Mouse (Mus musculus) CD4-positive naive resting alpha-beta T cell, adult 76 days (primary cell): ENCODE results near the gene Banf1. TPM values are rescaled to one million over a fixed set of nuclear protein-coding genes. Genes with fewer than 3 reads are reported as not detected.

Experiments
- total RNA-seq: library from RNA; stranded (reverse); gene quantifications from one replicate; pipeline ENCODE4 v1.2.4, GENCODE M21; 2023

Gene Banf1
- 87.0 TPM for total RNA-seq

GRCm38 (mm10) chr19:5367053-5367359 lies at the start of gene Banf1:
TSS of gene Banf1 (minus strand) at chr19:5367168.

GRCm38 (mm10) chr19:5402293-5402692 lies 35.3 kb upstream of the Banf1 start, which contains the start of gene Tsga10ip:
TSS of gene Tsga10ip (minus strand) at chr19:5402526.

GRCm38 (mm10) chr19:5388588-5389242 lies 21.7 kb upstream of the Banf1 start, which contains the start of gene Sart1:
TSS of gene Sart1 (minus strand) at chr19:5388703.

DNA sequence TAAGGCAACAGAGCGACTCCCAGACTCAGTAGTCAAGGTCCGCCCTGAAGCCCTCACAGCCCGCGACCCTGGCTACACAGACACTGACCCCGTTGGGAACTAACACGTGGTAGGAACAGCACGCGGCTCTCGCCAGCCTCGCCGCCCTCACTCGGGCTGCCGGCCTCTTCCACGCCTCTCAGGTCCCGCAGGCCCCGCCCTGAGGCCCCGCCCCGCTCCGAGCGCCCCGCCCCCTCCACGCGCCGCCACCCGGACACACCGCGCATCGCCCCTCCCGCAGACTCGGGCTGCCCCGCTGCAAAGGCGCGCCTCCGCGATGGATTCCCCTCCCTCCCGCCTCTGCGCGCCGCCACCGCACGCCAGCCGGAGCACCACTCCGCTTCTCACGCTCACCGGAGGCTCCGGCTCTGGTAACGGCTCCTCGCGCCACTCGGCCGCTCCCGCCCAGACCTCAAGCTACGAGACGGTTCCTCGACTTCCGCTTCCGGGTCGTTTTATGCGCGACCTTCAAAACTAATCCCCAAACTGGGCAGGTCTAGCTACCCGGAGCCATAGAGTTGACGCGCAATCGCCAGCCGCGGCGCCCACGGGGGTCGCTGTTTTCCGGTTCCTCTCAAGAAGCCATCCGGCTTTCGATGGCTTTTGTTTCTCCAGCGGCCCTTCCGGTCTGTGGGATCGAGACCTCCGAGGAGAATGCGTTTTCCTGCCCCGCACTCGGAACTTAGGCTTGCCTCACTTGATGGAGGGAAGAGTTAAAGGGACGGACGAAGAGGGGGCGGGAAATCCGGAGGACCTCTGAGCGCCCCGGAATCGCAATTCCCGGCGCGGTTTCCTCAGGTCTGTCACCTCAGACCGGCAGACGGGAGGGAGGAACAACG lies 554 bp downstream of the Banf1 start, which contains the start of gene Eif1ad:
Gene Eif1ad (plus strand): TSS at position 567 of the 878 bp plus-strand sequence.

DNA sequence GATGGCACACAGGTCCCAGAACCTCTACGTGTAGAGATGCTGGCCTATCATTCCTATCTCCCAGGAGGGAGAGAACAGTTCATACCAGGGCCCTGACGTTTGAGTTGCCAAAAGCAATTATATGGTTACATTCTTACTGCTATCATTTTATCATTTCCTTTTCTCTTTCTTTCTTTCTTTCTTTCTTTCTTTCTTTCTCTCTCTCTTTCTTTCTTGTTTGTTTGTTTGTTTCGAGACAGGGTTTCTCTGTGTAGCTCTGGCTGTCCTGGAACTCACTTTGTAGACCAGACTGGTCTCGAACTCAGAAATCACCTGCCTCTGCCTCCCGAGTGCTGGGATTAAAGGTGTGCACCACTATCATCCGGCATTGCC lies 17.5 kb downstream of the Banf1 start, which contains the start of gene Cst6:
Gene Cst6 (minus strand): TSS at position 73 of the 372 bp plus-strand sequence.

DNA sequence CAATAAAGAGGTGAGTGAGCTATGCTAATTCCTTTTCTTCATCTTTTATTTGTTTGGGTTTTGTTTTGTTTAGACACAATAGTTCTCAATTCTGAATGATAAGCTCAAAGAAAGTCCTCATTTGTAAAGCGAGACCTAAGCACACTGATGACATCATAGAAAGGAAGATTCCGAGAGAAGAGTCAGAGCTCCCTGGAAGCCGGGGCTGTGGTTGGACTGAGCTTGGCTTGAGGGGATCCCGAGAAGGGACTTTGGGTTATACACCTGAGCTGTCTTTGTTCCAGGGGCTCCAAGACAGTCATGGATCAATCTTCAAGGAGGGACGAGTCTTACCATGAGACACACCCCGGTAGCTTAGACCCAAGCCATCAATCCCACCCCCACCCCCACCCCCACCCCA lies 31.5 kb downstream of the Banf1 start, which contains the start of gene Catsper1:
Gene Catsper1 (plus strand): TSS at position 301 of the 400 bp plus-strand sequence.

Other genes starting within 250 kb of the Banf1 start
- gene Klc2, start 248.6 kb downstream of the Banf1 start, total RNA-seq = 20.2 TPM
- gene Pacs1, start 94.0 kb downstream of the Banf1 start, total RNA-seq = 116 TPM
- 265 TPM for gene Sf3b2, start 71.7 kb downstream of the Banf1 start, total RNA-seq
- gene Gal3st3, start 68.8 kb downstream of the Banf1 start, total RNA-seq = not detected
- not detected for gene Catsper1, start 31.4 kb downstream of the Banf1 start, total RNA-seq
- gene Cst6, start 17.6 kb downstream of the Banf1 start, total RNA-seq = not detected
- 31.3 TPM for gene Eif1ad, start 427 bp downstream of the Banf1 start, total RNA-seq
- gene Sart1, start 21.5 kb upstream of the Banf1 start, total RNA-seq = 189 TPM
- not detected for gene Tsga10ip, start 35.4 kb upstream of the Banf1 start, total RNA-seq
- gene Drap1, start 57.8 kb upstream of the Banf1 start, total RNA-seq = 164 TPM
- 54.1 TPM for gene AI837181, start 58.0 kb upstream of the Banf1 start, total RNA-seq
- 0.79 TPM for gene Fosl1, start 80.4 kb upstream of the Banf1 start, total RNA-seq
- 6.2 TPM for gene Ccdc85b, start 90.7 kb upstream of the Banf1 start, total RNA-seq
- gene Fibp, start 93.4 kb upstream of the Banf1 start, total RNA-seq = 82.7 TPM
- gene Ctsw, start 101.3 kb upstream of the Banf1 start, total RNA-seq = 43.6 TPM
- not detected for gene Efemp2, start 106.8 kb upstream of the Banf1 start, total RNA-seq
- gene Mus81, start 121.2 kb upstream of the Banf1 start, total RNA-seq = 38.5 TPM
- 1,344 TPM for gene Cfl1, start 123.3 kb upstream of the Banf1 start, total RNA-seq
- not detected for gene 1700020D05Rik, start 136.6 kb upstream of the Banf1 start, total RNA-seq
- 4.8 TPM for gene Snx32, start 143.4 kb upstream of the Banf1 start, total RNA-seq
- gene Ovol1, start 193.5 kb upstream of the Banf1 start, total RNA-seq = not detected
- gene Ap5b1, start 200.9 kb upstream of the Banf1 start, total RNA-seq = 17.9 TPM
- gene Rnaseh2c, start 234.7 kb upstream of the Banf1 start, total RNA-seq = 78.0 TPM
- 144 TPM for gene Kat5, start 243.1 kb upstream of the Banf1 start, total RNA-seq